Comparison of ENCODE assay signal across 8 mouse cellular contexts in the genomic region with DNA sequence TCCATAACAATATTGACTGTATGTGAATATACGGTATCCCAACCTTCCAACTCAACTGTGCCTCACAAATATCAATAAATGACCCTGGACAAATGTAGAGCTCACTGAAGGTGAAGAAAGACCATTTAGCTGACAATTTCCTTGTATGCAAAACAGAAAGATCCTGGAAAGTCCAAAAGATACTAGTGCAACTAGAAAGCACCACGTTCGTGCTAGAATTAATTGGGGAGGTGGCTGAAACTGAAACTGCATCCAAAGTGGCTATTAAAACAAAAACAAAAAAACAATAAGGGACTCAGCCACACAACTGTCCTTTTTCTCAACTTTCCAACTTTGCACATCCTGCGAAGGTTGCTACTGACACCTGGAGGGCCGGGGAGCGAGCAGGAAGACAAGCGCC. TPM values are rescaled to one million over a fixed set of nuclear protein-coding genes. Genes with fewer than 3 reads are reported as not detected.
DNase-seq lines count a peak whose midpoint lies in the region; ATAC-seq and TF ChIP-seq lines count a peak whose summit lies in the region.

No protein-coding gene starts in this region.

- H3K4me3 ChIP-seq in heart, embryonic 13.5 days, result peak overlapping the region; percentile 89
- H3K4me3 ChIP-seq in ES-Bruce4 (ENCODE audit: low read depth, low read length), result peak overlapping the region; percentile 92
- peak overlapping the region; percentile 88 for H3K4me3 ChIP-seq in forebrain, embryonic 16.5 days (replicated peaks; ENCODE audit: low read length)
- peak overlapping the region; percentile 82 for H3K4me3 ChIP-seq in liver, postnatal 0 days (ENCODE audit: low read depth, low read length)

- no peak for DNase-seq in heart, postnatal 4 days
- DNase-seq in liver, postnatal 0 days, result no peak
- no peak for DNase-seq in cerebellum, postnatal 10 days
- DNase-seq in layer of hippocampus, adult 8-10 months (ENCODE audit: low spot score in 2 of 2), result no peak

- TF ChIP-seq CTCF in ES-Bruce4 (IDR thresholded peaks at IDR 0.05; ENCODE audit: low read depth, low read length), result no peak
- TF ChIP-seq CTCF in liver, postnatal 0 days (IDR thresholded peaks at IDR 0.05; ENCODE audit: low read depth), result peak; percentile 32; the same call in 1 of the 2 replicates

- H3K9ac ChIP-seq in heart, embryonic 13.5 days, result peak overlapping the region; percentile 92
- peak overlapping the region; percentile 73 for H3K9ac ChIP-seq in ES-Bruce4 (ENCODE audit: low read depth, poor library complexity, severe bottlenecking)
- peak overlapping the region; percentile 82 for H3K9ac ChIP-seq in forebrain, embryonic 16.5 days (replicated peaks; ENCODE audit: low read depth, low read length)
- peak overlapping the region; percentile 81 for H3K9ac ChIP-seq in liver, postnatal 0 days (replicated peaks)

- no peak for ATAC-seq in heart, embryonic 13.5 days (ENCODE audit: extremely low read depth, insufficient number of reproducible peaks, low FRiP score, low TSS enrichment)
- ATAC-seq in forebrain, embryonic 16.5 days, result no peak
- ATAC-seq in liver, postnatal 0 days, result no peak
- ATAC-seq in cerebellum, adult (ENCODE audit: insufficient number of reproducible peaks, low FRiP score, low TSS enrichment), result no peak

- TF ChIP-seq POLR2A in ES-Bruce4 (IDR thresholded peaks at IDR 0.05; ENCODE audit: insufficient read depth, low read length), result no peak

- no peaks in the 10 kb centered on the region for H3K9me3 ChIP-seq in heart, embryonic 13.5 days
- no peaks in the 10 kb centered on the region for H3K9me3 ChIP-seq in ES-Bruce4 (replicated peaks; ENCODE audit: control insufficient read depth, insufficient read depth, low read length, poor library complexity, severe bottlenecking)
- H3K9me3 ChIP-seq in forebrain, embryonic 16.5 days (ENCODE audit: control insufficient read depth, low read length), result no peaks in the 10 kb centered on the region
- no peaks in the 10 kb centered on the region for H3K9me3 ChIP-seq in liver, postnatal 0 days (ENCODE audit: low read length)

- TF ChIP-seq EP300 in ES-Bruce4 (IDR thresholded peaks at IDR 0.05; ENCODE audit: insufficient read depth, low read depth, low read length), result no peak
- no peak for TF ChIP-seq EP300 in liver, postnatal 0 days (IDR thresholded peaks at IDR 0.05; ENCODE audit: low read depth)

- H3K36me3 ChIP-seq in heart, embryonic 13.5 days, result peaks cover 5% of the 10 kb centered on the region; the same call in 1 of the 2 replicates
- peaks cover 3% of the 10 kb centered on the region for H3K36me3 ChIP-seq in ES-Bruce4 (ENCODE audit: control insufficient read depth, insufficient read depth, low read length, poor library complexity, severe bottlenecking)
- H3K36me3 ChIP-seq in forebrain, embryonic 16.5 days (ENCODE audit: control insufficient read depth, insufficient read depth), result no peaks in the 10 kb centered on the region
- peaks cover 6% of the 10 kb centered on the region; the same call in 1 of the 2 replicates for H3K36me3 ChIP-seq in liver, postnatal 0 days (replicated peaks; ENCODE audit: insufficient read depth, low read length)

- peaks cover 23% of the 10 kb centered on the region for H3K4me1 ChIP-seq in heart, embryonic 13.5 days
- H3K4me1 ChIP-seq in ES-Bruce4 (ENCODE audit: control insufficient read depth, insufficient read depth, low read length), result no peaks in the 10 kb centered on the region
- peaks cover 15% of the 10 kb centered on the region for H3K4me1 ChIP-seq in forebrain, embryonic 16.5 days (replicated peaks; ENCODE audit: control insufficient read depth, insufficient read depth, low read length)
- H3K4me1 ChIP-seq in liver, postnatal 0 days (ENCODE audit: insufficient read depth), result peaks cover 18% of the 10 kb centered on the region; the same call in 1 of the 2 replicates

- peak overlapping the region; percentile 84 for H3K27ac ChIP-seq in heart, embryonic 13.5 days (replicated peaks)
- H3K27ac ChIP-seq in ES-Bruce4 (ENCODE audit: insufficient read depth, low read length), result peak overlapping the region; percentile 36
- H3K27ac ChIP-seq in forebrain, embryonic 16.5 days (ENCODE audit: low read length), result peak overlapping the region; percentile 77
- H3K27ac ChIP-seq in liver, postnatal 0 days (ENCODE audit: low read depth), result peak overlapping the region; percentile 88

- peak overlapping the region; percentile 75 for H3K4me2 ChIP-seq in heart, embryonic 13.5 days
- H3K4me2 ChIP-seq in forebrain, embryonic 16.5 days (ENCODE audit: low read length), result peak overlapping the region; percentile 92
- H3K4me2 ChIP-seq in liver, postnatal 0 days (ENCODE audit: low read depth, low read length), result peak overlapping the region; percentile 74

- 7% methylated on average over 7 of the region's 7 CpGs for WGBS in heart, embryonic 13.5 days
- WGBS in forebrain, embryonic 16.5 days, result 9% methylated on average over 7 of the region's 7 CpGs
- WGBS in liver, postnatal 0 days (ENCODE audit: insufficient replicate concordance), result 7% methylated on average over 7 of the region's 7 CpGs

- no peaks in the 10 kb centered on the region for H3K27me3 ChIP-seq in heart, embryonic 13.5 days (replicated peaks)
- no peaks in the 10 kb centered on the region for H3K27me3 ChIP-seq in ES-Bruce4 (ENCODE audit: control insufficient read depth, insufficient read depth, low read length, poor library complexity, severe bottlenecking)
- no peaks in the 10 kb centered on the region for H3K27me3 ChIP-seq in forebrain, embryonic 16.5 days (replicated peaks; ENCODE audit: control insufficient read depth, insufficient read depth, low read length)
- H3K27me3 ChIP-seq in liver, postnatal 0 days (ENCODE audit: insufficient read depth, low read length), result no peaks in the 10 kb centered on the region

RNA-seq across cellular contexts. Expression of a gene that starts 4.5 kb away (rescaled TPM):
- polyA plus RNA-seq in heart, embryonic 13.5 days (2015; fragmentation: Nextera tagmentation; extraction: Ambion mirVana), result 66.0 and 69.8 TPM in 2 replicates
- total RNA-seq in heart, postnatal 4 days (2021), result 10 to 100 TPM; 48.7 to 52.7 TPM
- 126 and 129 TPM in 2 replicates for polyA plus RNA-seq in ES-Bruce4 (2011; ENCODE audit: insufficient read depth, insufficient read length, low read depth, missing spikeins)
- 50.6 and 61.3 TPM in 2 replicates for polyA plus RNA-seq in forebrain, embryonic 16.5 days (2015; fragmentation: Nextera tagmentation; extraction: Ambion mirVana)
- polyA plus RNA-seq in liver, postnatal 0 days (2015; fragmentation: Nextera tagmentation; extraction: Ambion mirVana), result 24.9 and 28.1 TPM in 2 replicates
- total RNA-seq in layer of hippocampus, adult 8-10 months (2022), result 10 to 100 TPM; 24.0 to 27.2 (median 24.9) TPM

RNA-seq across cellular contexts. Expression of a gene that starts 4.6 kb away (rescaled TPM):
- 8.6 and 9.9 TPM in 2 replicates for polyA plus RNA-seq in heart, embryonic 13.5 days (2015; fragmentation: Nextera tagmentation; extraction: Ambion mirVana)
- 10 to 100 TPM; 24.7 to 24.8 TPM for total RNA-seq in heart, postnatal 4 days (2021)
- polyA plus RNA-seq in ES-Bruce4 (2011; ENCODE audit: insufficient read depth, insufficient read length, low read depth, missing spikeins), result 68.6 and 72.3 TPM in 2 replicates
- polyA plus RNA-seq in forebrain, embryonic 16.5 days (2015; fragmentation: Nextera tagmentation; extraction: Ambion mirVana), result 17.3 and 21.9 TPM in 2 replicates
- polyA plus RNA-seq in liver, postnatal 0 days (2015; fragmentation: Nextera tagmentation; extraction: Ambion mirVana), result 6.1 TPM in 2 replicates
- 100 to 1,000 TPM; 119 to 156 (median 140) TPM for total RNA-seq in layer of hippocampus, adult 8-10 months (2022)

Comparison
In these comparisons a context has a peak if more than half of its experiments do, and no peak if none do; other contexts are left out.
1. H3K27ac ChIP-seq: peak in every context shown above with its lines; median percentile 88 in liver, postnatal 0 days; 84 in heart, embryonic 13.5 days; 77 in forebrain, embryonic 16.5 days; 36 in ES-Bruce4.